Mouse (Mus musculus) olfactory bulb, adult 2 months (tissue): ENCODE data around the gene Gm29776. TPM values are rescaled to one million over a fixed set of nuclear protein-coding genes. Genes with fewer than 3 reads are reported as not detected.

Experiments used
- H3K27ac ChIP-seq: fragments of 200-500 bp; 2 replicates; pipeline ENCODE4 v1.5.1; 2012; ENCODE audit warnings: low read depth, low read length; ENCODE audit not compliant: insufficient read depth
- H3K4me1 ChIP-seq: fragments of 200-500 bp; 2 replicates; pipeline ENCODE4 v1.6.1; 2012; ENCODE audit warnings: low read length; ENCODE audit not compliant: control insufficient read depth, insufficient read depth
- H3K4me3 ChIP-seq: fragments of 200-500 bp; 2 replicates; pipeline ENCODE4 v1.5.1; 2012; ENCODE audit warnings: mild to moderate bottlenecking, low read depth, low read length, moderate library complexity; ENCODE audit not compliant: insufficient read depth
- CTCF ChIP-seq: fragments of 200-500 bp; IDR thresholded peaks from 2 replicates; pipeline ENCODE4 v1.5.1; 2012; ENCODE audit warnings: low read depth, mild to moderate bottlenecking, low read length, moderate library complexity; ENCODE audit not compliant: insufficient read depth
- POLR2A ChIP-seq: fragments of 200-500 bp; IDR thresholded peaks from 2 replicates; pipeline ENCODE4 v1.6.1; 2012; ENCODE audit warnings: mild to moderate bottlenecking, low read depth, low read length, moderate library complexity; ENCODE audit not compliant: insufficient read depth
- WGBS: fragments of 180-500 bp; shearing (Covaris S2); methylation state at CpG from one replicate; pipeline ENCODE4 v1.1.7; 2018; 5-methylcytosine and 5-hydroxymethylcytosine counted together
- polyA plus RNA-seq: library from polyadenylated mRNA; stranded (reverse); fragments of >200 nt; gene quantifications from 2 replicates; pipeline ENCODE4 v1.2.4, GENCODE M21; 2012; ENCODE audit warnings: low replicate concordance; ENCODE audit not compliant: missing spikeins, insufficient read depth, insufficient read length

The Gm29776 gene
- polyA plus RNA-seq, 1 experiment, result not detected

DNA sequence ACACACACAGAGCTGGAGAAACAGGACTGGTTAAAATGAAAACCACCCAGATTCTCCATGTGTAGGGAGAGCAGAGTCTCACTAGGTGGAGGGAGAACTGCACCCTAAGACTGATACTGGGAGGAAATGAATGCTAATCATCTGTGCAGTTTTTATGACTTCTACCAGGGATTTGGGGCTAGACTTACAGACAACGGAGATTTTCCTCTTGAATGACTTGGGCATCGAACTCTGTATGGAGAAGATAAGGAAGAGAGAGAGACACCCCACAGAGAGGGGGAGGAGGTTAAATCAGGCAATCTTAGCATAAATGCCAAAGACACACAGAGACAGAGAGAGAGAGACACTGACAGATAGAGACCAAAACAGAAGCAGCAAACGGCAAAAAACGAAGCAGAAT is 50.7 kb downstream of the Gm29776 start:
- H3K4me1 ChIP-seq, result peaks cover 17% of the 10 kb centered on the region

DNA sequence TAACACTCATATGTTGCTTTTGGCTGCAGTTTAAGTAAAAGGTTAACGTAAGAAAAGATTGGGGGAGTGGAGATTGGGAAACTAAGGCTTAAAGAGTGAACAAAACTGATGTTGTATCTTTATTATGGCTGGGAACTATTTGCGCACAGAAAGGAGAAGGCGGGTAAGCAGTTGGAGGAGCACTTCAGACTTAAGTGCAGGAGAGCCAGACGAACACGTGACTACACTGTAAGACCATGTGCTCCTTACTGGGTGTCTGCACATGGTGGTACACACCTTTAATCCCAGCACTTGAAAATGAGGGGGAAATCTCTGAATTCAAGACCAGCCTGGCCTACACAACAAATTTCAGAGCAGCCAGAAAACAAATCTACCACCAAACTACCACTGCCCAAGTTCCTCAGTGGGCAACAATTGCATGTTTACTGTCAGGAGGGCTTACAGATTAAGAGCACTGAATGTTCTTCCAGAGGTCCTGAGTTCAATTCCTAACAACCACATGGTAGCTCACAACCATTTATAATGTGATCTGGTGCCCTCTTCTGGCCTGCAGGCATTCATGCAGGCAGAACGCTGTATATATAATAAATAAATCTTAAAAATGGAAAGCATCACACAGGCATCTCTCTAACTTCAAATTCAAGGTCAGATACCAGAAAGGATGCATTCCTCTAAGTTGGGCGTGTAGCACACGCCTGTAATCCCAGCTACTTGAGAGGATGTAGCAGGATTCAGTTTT is 51.6 kb downstream of the Gm29776 start:
- H3K4me1 ChIP-seq, result peaks cover 17% of the 10 kb centered on the region
- no peak overlapping the region for H3K4me3 ChIP-seq
- no peak overlapping the region for H3K27ac ChIP-seq
- 88% methylated on average over 8 of the region's 8 CpGs for WGBS
- no peak for TF ChIP-seq POLR2A
- no peak for TF ChIP-seq CTCF

More for the DNA sequence above, 50.7 kb downstream of the Gm29776 start:
- TF ChIP-seq CTCF (no peak), POLR2A (no peak)
- Histone ChIP-seq H3K27ac (no peak overlapping the region), H3K4me3 (no peak overlapping the region)
- 58% methylated on average over 4 of the region's 4 CpGs for WGBS

DNA sequence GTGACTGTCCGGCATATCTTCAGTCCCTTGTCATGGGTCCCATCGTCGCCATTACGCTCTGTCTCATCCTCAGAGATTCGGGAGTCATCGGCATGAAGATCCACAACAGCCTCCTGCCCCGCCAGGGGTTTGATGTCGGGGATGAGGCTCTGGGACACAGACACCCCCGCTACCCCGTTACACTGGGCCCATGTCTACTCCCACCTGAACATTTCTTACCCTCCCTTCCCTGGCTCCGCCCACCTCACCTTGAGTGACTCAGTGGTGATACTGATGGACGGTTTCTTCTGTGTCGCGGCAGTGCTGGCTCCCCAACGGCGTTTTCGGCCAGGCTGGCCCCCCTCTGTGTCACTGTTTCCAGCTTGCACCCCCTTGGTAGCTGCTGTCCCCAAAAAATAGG is 52.2 kb downstream of the Gm29776 start:
- Histone ChIP-seq H3K27ac (no peak overlapping the region), H3K4me1 (peaks cover 16% of the 10 kb centered on the region), H3K4me3 (no peak overlapping the region)
- 91% methylated on average over 17 of the region's 17 CpGs for WGBS
- TF ChIP-seq POLR2A (no peak), CTCF (no peak)

DNA sequence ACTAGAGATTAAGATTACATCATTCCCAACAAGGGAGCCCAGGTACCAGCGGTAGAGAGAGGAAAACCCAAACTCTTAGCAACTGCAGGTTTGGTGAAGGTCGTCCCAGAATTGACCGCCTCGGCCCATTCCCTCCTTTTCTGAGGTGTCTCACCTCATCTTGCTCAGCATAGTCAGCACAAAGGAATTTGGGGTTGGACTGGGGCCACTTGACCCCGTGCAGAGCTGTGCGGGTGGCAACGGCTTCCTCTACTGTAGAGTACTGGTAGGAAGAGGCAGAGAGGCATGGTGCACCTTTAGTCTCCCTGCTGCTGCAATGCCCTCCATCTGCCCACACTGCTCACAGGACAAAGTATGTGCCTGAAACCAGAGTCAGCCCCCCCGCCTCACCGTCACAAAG is 54.3 kb downstream of the Gm29776 start:
- 93% methylated on average over 9 of the region's 9 CpGs for WGBS
- Histone ChIP-seq H3K27ac (no peak overlapping the region), H3K4me3 (no peak overlapping the region), H3K4me1 (peaks cover 10% of the 10 kb centered on the region)
- TF ChIP-seq POLR2A (no peak), CTCF (no peak)

DNA sequence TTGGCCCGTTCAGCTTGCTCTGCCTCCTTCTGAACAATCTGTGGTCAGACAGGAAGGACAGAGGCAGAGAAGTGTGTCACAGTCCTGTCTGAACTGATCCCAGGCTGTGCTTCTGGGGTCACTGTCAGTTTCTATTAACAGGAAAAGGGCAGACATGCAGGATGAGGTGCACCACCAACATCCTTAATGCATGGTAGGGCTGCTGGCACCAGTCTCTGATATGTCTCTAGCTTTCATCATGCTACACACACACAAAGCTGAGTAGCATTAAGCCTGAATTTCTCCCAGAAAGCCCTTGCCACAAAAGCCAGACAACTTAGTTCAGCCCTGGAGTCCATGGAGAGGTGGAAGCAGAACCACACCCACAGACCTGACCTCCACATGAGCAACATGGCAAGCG is 55.6 kb downstream of the Gm29776 start:
- 72% methylated on average over 2 of the region's 2 CpGs for WGBS

More for the DNA sequence above, 55.6 kb downstream of the Gm29776 start:
- no peak overlapping the region for H3K4me3 ChIP-seq
- no peak overlapping the region for H3K27ac ChIP-seq
- no peak for TF ChIP-seq CTCF
- peaks cover 10% of the 10 kb centered on the region for H3K4me1 ChIP-seq

Other genes starting within 250 kb of the Gm29776 start
- gene Lrp10, start 234.7 kb downstream of the Gm29776 start, polyA plus RNA-seq, result not detected in 2 replicates
- not detected in 2 replicates for gene Rem2, start 222.7 kb downstream of the Gm29776 start, polyA plus RNA-seq
- gene Prmt5, start 181.3 kb downstream of the Gm29776 start, polyA plus RNA-seq, result not detected in 2 replicates
- gene Haus4, start 144.2 kb downstream of the Gm29776 start, polyA plus RNA-seq, result not detected in 2 replicates
- gene Ajuba, start 121.3 kb downstream of the Gm29776 start, polyA plus RNA-seq, result not detected in 2 replicates
- gene 4931414P19Rik, start 92.8 kb downstream of the Gm29776 start, polyA plus RNA-seq, result not detected in 2 replicates
- not detected in 2 replicates for gene Psmb5, start 80.8 kb downstream of the Gm29776 start, polyA plus RNA-seq
- not detected in 2 replicates for gene Psmb11, start 77.4 kb downstream of the Gm29776 start, polyA plus RNA-seq
- not detected in 2 replicates for gene Gm17606, start 57.9 kb downstream of the Gm29776 start, polyA plus RNA-seq
- not detected in 2 replicates for gene Cdh24, start 57.5 kb downstream of the Gm29776 start, polyA plus RNA-seq
- not detected in 2 replicates for gene 1700123O20Rik, start 12.6 kb downstream of the Gm29776 start, polyA plus RNA-seq
- gene Acin1, start 11.9 kb downstream of the Gm29776 start, polyA plus RNA-seq, result 835 TPM in 1 of 2 replicates, not detected in the other
- not detected in 2 replicates for gene Cebpe, start 13.3 kb upstream of the Gm29776 start, polyA plus RNA-seq
- gene Slc7a8, start 83.1 kb upstream of the Gm29776 start, polyA plus RNA-seq, result not detected in 2 replicates
- gene Rnf212b, start 115.3 kb upstream of the Gm29776 start, polyA plus RNA-seq, result not detected in 2 replicates
- not detected in 2 replicates for gene Homez, start 172.1 kb upstream of the Gm29776 start, polyA plus RNA-seq
- gene Ppp1r3e, start 178.7 kb upstream of the Gm29776 start, polyA plus RNA-seq, result not detected in 2 replicates
- gene Bcl2l2, start 184.5 kb upstream of the Gm29776 start, polyA plus RNA-seq, result 145 TPM in 1 of 2 replicates, not detected in the other
- not detected in 2 replicates for gene Gm20521, start 184.6 kb upstream of the Gm29776 start, polyA plus RNA-seq
- gene Pabpn1, start 193.7 kb upstream of the Gm29776 start, polyA plus RNA-seq, result not detected in 2 replicates
- 220 TPM in 1 of 2 replicates, not detected in the other for gene Slc22a17, start 214.3 kb upstream of the Gm29776 start, polyA plus RNA-seq
- gene Efs, start 227.3 kb upstream of the Gm29776 start, polyA plus RNA-seq, result not detected in 2 replicates
- gene Il25, start 233.9 kb upstream of the Gm29776 start, polyA plus RNA-seq, result not detected in 2 replicates
- gene Cmtm5, start 237.4 kb upstream of the Gm29776 start, polyA plus RNA-seq, result not detected in 2 replicates